ENCODE assay signal across 11 mouse cellular contexts in the genomic region with DNA sequence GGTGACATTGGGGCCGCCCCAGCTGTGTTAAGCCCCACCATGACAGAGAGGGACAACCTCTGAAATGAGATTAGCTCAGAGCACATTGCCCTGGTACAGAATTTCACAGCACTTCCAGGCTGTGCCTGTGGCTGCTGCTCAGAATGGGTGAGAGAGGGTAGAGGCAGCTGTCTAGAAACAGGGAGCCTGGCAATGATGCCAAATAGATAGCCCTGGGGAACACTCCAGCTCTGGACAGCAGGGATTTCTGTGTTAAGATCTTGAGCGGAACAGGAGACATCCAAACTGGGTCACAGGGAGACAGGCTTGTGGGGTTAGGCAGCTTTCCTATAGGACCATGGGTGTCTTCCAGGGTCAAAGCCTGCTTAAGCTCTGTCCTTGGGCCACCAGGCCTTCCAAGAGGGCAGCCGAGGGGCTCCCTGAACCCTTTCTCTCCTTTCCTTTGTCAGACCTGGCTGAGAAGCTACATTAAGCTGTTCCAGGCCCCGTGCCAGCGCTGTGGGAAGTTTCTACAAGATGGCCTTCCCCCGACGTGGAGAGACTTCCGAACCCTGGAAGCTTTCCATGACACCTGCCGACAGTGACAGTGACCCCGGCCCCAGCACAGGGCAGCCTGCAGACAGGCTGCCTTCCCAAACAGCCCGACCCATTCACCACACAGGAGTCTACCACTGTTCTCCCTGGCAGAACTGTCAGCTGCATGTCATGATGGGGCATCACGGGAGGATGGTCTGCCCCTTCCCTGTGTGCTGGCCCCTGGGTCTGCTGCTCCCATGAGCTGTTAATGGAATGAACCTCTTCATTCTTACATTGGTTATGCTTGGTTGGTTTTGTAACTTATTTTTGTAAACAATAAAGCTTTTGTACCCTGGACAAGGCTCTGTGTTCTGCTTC.
DNase-seq lines count a peak whose midpoint lies in the region; ATAC-seq lines count a peak whose summit lies in the region.
"Had no signal": no experiment of that assay in that cellular context is flagged by ENCODE, and none has a peak within 500 bp of the region (broad histone marks: within the 10 kb centered on the region; RNA-seq: fewer than 3 reads in every experiment).

No protein-coding gene starts in this region.

- H3K4me3 ChIP-seq in forebrain, embryonic 12.5 days (replicated peaks) = no peak overlapping the region
- H3K4me3 ChIP-seq in forebrain, embryonic 11.5 days (ENCODE audit: low read depth, low read length) = no peak overlapping the region
- no peak overlapping the region for H3K4me3 ChIP-seq in embryonic facial prominence, embryonic 15.5 days (replicated peaks)
- H3K4me3 ChIP-seq: embryonic facial prominence, embryonic 13.5 days; stomach, embryonic 15.5 days had no signal

- peaks cover 57% of the 10 kb centered on the region for H3K4me1 ChIP-seq in forebrain, embryonic 12.5 days
- no peaks in the 10 kb centered on the region; the same call in 1 of the 2 replicates for H3K4me1 ChIP-seq in forebrain, embryonic 11.5 days (replicated peaks; ENCODE audit: control insufficient read depth, insufficient read depth, low read length)
- peaks cover 32% of the 10 kb centered on the region for H3K4me1 ChIP-seq in embryonic facial prominence, embryonic 15.5 days
- H3K4me1 ChIP-seq: stomach, embryonic 15.5 days had no signal

- H3K36me3 ChIP-seq in forebrain, embryonic 12.5 days (replicated peaks) = peaks cover 4% of the 10 kb centered on the region; the same call in 1 of the 2 replicates
- no peaks in the 10 kb centered on the region for H3K36me3 ChIP-seq in forebrain, embryonic 11.5 days (ENCODE audit: control insufficient read depth, insufficient read depth, low read length)
- H3K36me3 ChIP-seq in embryonic facial prominence, embryonic 15.5 days = no peaks in the 10 kb centered on the region
- H3K36me3 ChIP-seq: stomach, embryonic 15.5 days had no signal

- H3K27me3 ChIP-seq in forebrain, embryonic 12.5 days = no peaks in the 10 kb centered on the region
- no peaks in the 10 kb centered on the region for H3K27me3 ChIP-seq in forebrain, embryonic 11.5 days (ENCODE audit: control insufficient read depth, insufficient read depth, low read length)
- no peaks in the 10 kb centered on the region for H3K27me3 ChIP-seq in embryonic facial prominence, embryonic 15.5 days
- H3K27me3 ChIP-seq: embryonic facial prominence, embryonic 13.5 days; stomach, embryonic 15.5 days had no signal

- 0 out of 2 replicates have a peak overlapping the region, but pooled peaks have one; percentile 14 for H3K27ac ChIP-seq in forebrain, embryonic 12.5 days
- no peak overlapping the region for H3K27ac ChIP-seq in forebrain, embryonic 11.5 days (ENCODE audit: low read depth, low read length)
- no peak overlapping the region; the same call in 1 of the 2 replicates for H3K27ac ChIP-seq in embryonic facial prominence, embryonic 15.5 days (replicated peaks)
- H3K27ac ChIP-seq: embryonic facial prominence, embryonic 13.5 days; liver, embryonic 14.5 days; stomach, embryonic 15.5 days had no signal

- DNase-seq in forebrain, embryonic 11.5 days (ENCODE audit: low spot score) = no peak
- peak; percentile 54 for DNase-seq in MN1 (ENCODE audit: low spot score)
- DNase-seq in kidney, adult 9 months = peak; percentile 84
- no peak for DNase-seq in spleen, postnatal 36 days (ENCODE audit: low spot score in 2 of 2)

- H3K9me3 ChIP-seq in forebrain, embryonic 12.5 days = no peaks in the 10 kb centered on the region
- no peaks in the 10 kb centered on the region for H3K9me3 ChIP-seq in forebrain, embryonic 11.5 days (ENCODE audit: control insufficient read depth, low read length)
- H3K9me3 ChIP-seq in embryonic facial prominence, embryonic 15.5 days (replicated peaks) = no peaks in the 10 kb centered on the region
- H3K9me3 ChIP-seq: embryonic facial prominence, embryonic 13.5 days; stomach, embryonic 15.5 days had no signal

- no peak for ATAC-seq in forebrain, embryonic 12.5 days (ENCODE audit: low FRiP score)
- ATAC-seq in forebrain, embryonic 11.5 days (replicated peaks; ENCODE audit: low FRiP score) = no peak
- ATAC-seq in embryonic facial prominence, embryonic 15.5 days (ENCODE audit: insufficient number of reproducible peaks, low FRiP score, low TSS enrichment, low read depth) = peak; percentile 7; the same call in 1 of the 2 replicates
- ATAC-seq in megakaryocyte-erythroid progenitor cell, adult 5-6 weeks (replicated peaks; ENCODE audit: low FRiP score, low TSS enrichment, poor library complexity, severe bottlenecking) = no peak
- no peak for ATAC-seq in activated CD4-positive, CD25-positive, alpha-beta regulatory T cell, adult 4 months

- no peak overlapping the region for H3K4me2 ChIP-seq in forebrain, embryonic 12.5 days
- H3K4me2 ChIP-seq in forebrain, embryonic 11.5 days (ENCODE audit: low read depth, low read length, severe bottlenecking) = no peak overlapping the region
- H3K4me2 ChIP-seq in embryonic facial prominence, embryonic 15.5 days (replicated peaks) = no peak overlapping the region
- H3K4me2 ChIP-seq: embryonic facial prominence, embryonic 13.5 days; stomach, embryonic 15.5 days had no signal

- no peak overlapping the region for H3K9ac ChIP-seq in forebrain, embryonic 12.5 days
- no peak overlapping the region for H3K9ac ChIP-seq in forebrain, embryonic 11.5 days (ENCODE audit: low read length)
- no peak overlapping the region for H3K9ac ChIP-seq in embryonic facial prominence, embryonic 15.5 days
- H3K9ac ChIP-seq: liver, embryonic 14.5 days; stomach, embryonic 15.5 days had no signal

- 74% methylated on average over 12 of the region's 12 CpGs for WGBS in forebrain, embryonic 12.5 days
- WGBS in forebrain, embryonic 11.5 days = 85% methylated on average over 12 of the region's 12 CpGs
- 64% methylated on average over 12 of the region's 12 CpGs for WGBS in embryonic facial prominence, embryonic 15.5 days

Comparison
In these comparisons a context has a peak if more than half of its experiments do, and no peak if none do; other contexts are left out.
1. DNase-seq: peak in MN1 (single experiment) and kidney, adult 9 months (single experiment); none in forebrain, embryonic 11.5 days (single experiment) and spleen, postnatal 36 days (0 of 2).